Mouse (Mus musculus): ENCODE measurements around the gene Gm9602. TPM values are rescaled to one million over a fixed set of nuclear protein-coding genes. Genes with fewer than 3 reads are reported as not detected.
"Not testable (repeated sequence)": the region's sequence is repeated elsewhere in the genome, so short reads cannot be mapped to it uniquely, and the experiment has no call there.

Gm9602 gene
- not detected in 2 replicates for polyA plus RNA-seq (2016; fragmentation: Nextera tagmentation; extraction: Ambion mirVana)

GRCm38 (mm10) chr14:4776037-4776436 lies at the start of gene Gm9602:
Gene Gm9602, plus strand, starts transcription at chr14:4776337.
- not testable (repeated sequence) for H3K9me3 ChIP-seq (replicated peaks); H3K27ac ChIP-seq (ENCODE audit: poor library complexity, severe bottlenecking); H3K9ac ChIP-seq; H3K36me3 ChIP-seq; H3K4me1 ChIP-seq (replicated peaks); H3K4me2 ChIP-seq; H3K27me3 ChIP-seq (replicated peaks); ATAC-seq (ENCODE audit: insufficient number of reproducible peaks, low FRiP score); H3K4me3 ChIP-seq
- WGBS: 56% methylated on average over 1 of the region's 2 CpGs

GRCm38 (mm10) chr14:4806421-4806820 lies 30.3 kb downstream of the Gm9602 start:
- not testable (repeated sequence) for H3K9ac ChIP-seq; H3K27me3 ChIP-seq (replicated peaks); H3K36me3 ChIP-seq; H3K9me3 ChIP-seq (replicated peaks); H3K27ac ChIP-seq (ENCODE audit: poor library complexity, severe bottlenecking); H3K4me3 ChIP-seq; H3K4me1 ChIP-seq (replicated peaks); ATAC-seq (ENCODE audit: insufficient number of reproducible peaks, low FRiP score); H3K4me2 ChIP-seq
- WGBS: 72% methylated on average over 6 of the region's 6 CpGs

GRCm38 (mm10) chr14:4821950-4822349 lies 45.8 kb downstream of the Gm9602 start:
- not testable (repeated sequence) for H3K27ac ChIP-seq (ENCODE audit: poor library complexity, severe bottlenecking); H3K4me2 ChIP-seq; H3K4me1 ChIP-seq (replicated peaks); ATAC-seq (ENCODE audit: insufficient number of reproducible peaks, low FRiP score); H3K27me3 ChIP-seq (replicated peaks); H3K4me3 ChIP-seq; H3K9ac ChIP-seq; H3K36me3 ChIP-seq; H3K9me3 ChIP-seq (replicated peaks)
- 76% methylated on average over 4 of the region's 7 CpGs for WGBS

Other genes starting within 250 kb of the Gm9602 start
- 0.24 TPM in 1 of 2 replicates, not detected in the other for gene Gm3047, start 220.9 kb upstream of the Gm9602 start, polyA plus RNA-seq (2016; fragmentation: Nextera tagmentation; extraction: Ambion mirVana)
- not detected in 2 replicates for gene Gm8159, start 144.0 kb upstream of the Gm9602 start, polyA plus RNA-seq (2016; fragmentation: Nextera tagmentation; extraction: Ambion mirVana)
- 0.41 and 0.87 TPM in 2 replicates for gene Gm3239, start 112.1 kb upstream of the Gm9602 start, polyA plus RNA-seq (2016; fragmentation: Nextera tagmentation; extraction: Ambion mirVana)
- gene Gm7876, start 67.1 kb upstream of the Gm9602 start, polyA plus RNA-seq (2016; fragmentation: Nextera tagmentation; extraction: Ambion mirVana): not detected in 2 replicates
- gene Gm3252, start 49.6 kb upstream of the Gm9602 start, polyA plus RNA-seq (2016; fragmentation: Nextera tagmentation; extraction: Ambion mirVana): 0.13 and 0.45 TPM in 2 replicates
- not detected in 2 replicates for gene Gm3269, start 61.8 kb downstream of the Gm9602 start, polyA plus RNA-seq (2016; fragmentation: Nextera tagmentation; extraction: Ambion mirVana)
- gene Gm3264, start 79.2 kb downstream of the Gm9602 start, polyA plus RNA-seq (2016; fragmentation: Nextera tagmentation; extraction: Ambion mirVana): 1.9 and 2.1 TPM in 2 replicates
- not detected in 2 replicates for gene Gm3278, start 116.1 kb downstream of the Gm9602 start, polyA plus RNA-seq (2016; fragmentation: Nextera tagmentation; extraction: Ambion mirVana)
- 0.30 TPM in 1 of 2 replicates, not detected in the other for gene Gm8297, start 207.6 kb downstream of the Gm9602 start, polyA plus RNA-seq (2016; fragmentation: Nextera tagmentation; extraction: Ambion mirVana)
- not detected in 2 replicates for gene Gm3298, start 239.6 kb downstream of the Gm9602 start, polyA plus RNA-seq (2016; fragmentation: Nextera tagmentation; extraction: Ambion mirVana)